Mouse (Mus musculus): ENCODE measurements around the gene Nudcd3. TPM values are rescaled to one million over a fixed set of nuclear protein-coding genes. Genes with fewer than 3 reads are reported as not detected.

Gene Nudcd3
- polyA plus RNA-seq, 1 experiment from 2014 or later = 39.0 TPM

DNA sequence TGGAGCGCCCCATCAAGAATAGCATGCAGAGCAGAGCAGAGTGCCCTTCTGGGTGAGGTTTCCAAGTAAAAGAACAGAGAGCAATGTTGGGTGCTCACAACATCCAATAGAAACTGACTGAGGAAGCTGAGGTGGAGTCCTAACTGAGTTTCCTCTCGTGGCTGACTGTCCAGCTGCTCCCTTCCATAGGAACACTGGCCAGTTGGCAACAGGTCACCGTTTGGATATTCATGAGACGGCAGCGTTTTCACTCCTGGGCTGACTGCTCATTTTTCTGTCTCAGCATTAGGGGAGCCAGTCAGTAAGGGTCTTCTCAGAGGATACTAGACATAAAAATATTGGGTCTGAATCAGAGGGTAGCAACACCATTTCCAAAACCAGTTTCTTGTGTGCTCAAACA is 43.6 kb downstream of the Nudcd3 start:
- Histone ChIP-seq H3K27ac (ENCODE audit: low read length) (no peak overlapping the region), H3K36me3 (ENCODE audit: control insufficient read depth, insufficient read depth, low read length) (no peaks in the 10 kb centered on the region), H3K4me3 (replicated peaks; ENCODE audit: low read length) (no peak overlapping the region), H3K9me3 (replicated peaks; ENCODE audit: control insufficient read depth, low read length) (no peaks in the 10 kb centered on the region), H3K9ac (ENCODE audit: low read length) (no peak overlapping the region), H3K27me3 (ENCODE audit: control insufficient read depth, insufficient read depth, low read length) (no peaks in the 10 kb centered on the region), H3K4me2 (ENCODE audit: low read depth, low read length) (no peak overlapping the region), H3K4me1 (ENCODE audit: control insufficient read depth, insufficient read depth, low read length) (peaks cover 13% of the 10 kb centered on the region)
- WGBS = 71% methylated on average over 5 of the region's 5 CpGs
- no peak for ATAC-seq (ENCODE audit: insufficient read depth, low FRiP score)

GRCm38 (mm10) chr11:6154211-6154701 is 46.0 kb downstream of the Nudcd3 start:
- Histone ChIP-seq H3K36me3 (ENCODE audit: control insufficient read depth, insufficient read depth, low read length) (peaks cover 7% of the 10 kb centered on the region), H3K4me3 (replicated peaks; ENCODE audit: low read length) (no peak overlapping the region), H3K4me1 (ENCODE audit: control insufficient read depth, insufficient read depth, low read length) (peaks cover 13% of the 10 kb centered on the region), H3K4me2 (ENCODE audit: low read depth, low read length) (no peak overlapping the region), H3K9ac (ENCODE audit: low read length) (no peak overlapping the region), H3K27ac (ENCODE audit: low read length) (peak overlapping the region; percentile 33), H3K9me3 (replicated peaks; ENCODE audit: control insufficient read depth, low read length) (no peaks in the 10 kb centered on the region), H3K27me3 (ENCODE audit: control insufficient read depth, insufficient read depth, low read length) (no peaks in the 10 kb centered on the region)
- 51% methylated on average over 3 of the region's 3 CpGs for WGBS
- ATAC-seq (ENCODE audit: insufficient read depth, low FRiP score) = no peak

DNA sequence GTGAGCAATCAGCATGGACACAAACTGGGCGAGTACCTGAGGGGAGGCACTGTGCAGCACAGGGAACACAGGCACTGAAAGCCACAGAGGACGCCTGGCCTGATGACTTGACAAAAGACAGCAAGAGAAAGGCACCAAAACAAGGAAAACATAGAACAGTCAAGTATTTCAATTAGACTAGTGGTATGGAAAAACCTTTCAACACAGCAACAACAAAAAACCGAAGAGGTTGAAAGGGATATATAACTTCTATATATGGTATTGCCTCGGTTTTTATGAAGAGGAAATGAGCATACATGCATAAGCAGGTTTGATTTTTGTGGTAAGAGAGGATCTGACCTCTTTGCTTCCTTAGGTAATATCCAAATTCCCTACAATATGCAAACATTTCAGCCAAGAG is 47.4 kb downstream of the Nudcd3 start:
- H3K27ac ChIP-seq (ENCODE audit: low read length) = no peak overlapping the region
- H3K9me3 ChIP-seq (replicated peaks; ENCODE audit: control insufficient read depth, low read length) = no peaks in the 10 kb centered on the region
- no peak for ATAC-seq (ENCODE audit: insufficient read depth, low FRiP score)
- H3K4me3 ChIP-seq (replicated peaks; ENCODE audit: low read length) = no peak overlapping the region
- no peak overlapping the region for H3K9ac ChIP-seq (ENCODE audit: low read length)
- H3K4me1 ChIP-seq (ENCODE audit: control insufficient read depth, insufficient read depth, low read length) = peaks cover 13% of the 10 kb centered on the region
- H3K4me2 ChIP-seq (ENCODE audit: low read depth, low read length) = no peak overlapping the region
- no peaks in the 10 kb centered on the region for H3K27me3 ChIP-seq (ENCODE audit: control insufficient read depth, insufficient read depth, low read length)
- H3K36me3 ChIP-seq (ENCODE audit: control insufficient read depth, insufficient read depth, low read length) = peaks cover 14% of the 10 kb centered on the region
- WGBS = 81% methylated on average over 4 of the region's 4 CpGs

DNA sequence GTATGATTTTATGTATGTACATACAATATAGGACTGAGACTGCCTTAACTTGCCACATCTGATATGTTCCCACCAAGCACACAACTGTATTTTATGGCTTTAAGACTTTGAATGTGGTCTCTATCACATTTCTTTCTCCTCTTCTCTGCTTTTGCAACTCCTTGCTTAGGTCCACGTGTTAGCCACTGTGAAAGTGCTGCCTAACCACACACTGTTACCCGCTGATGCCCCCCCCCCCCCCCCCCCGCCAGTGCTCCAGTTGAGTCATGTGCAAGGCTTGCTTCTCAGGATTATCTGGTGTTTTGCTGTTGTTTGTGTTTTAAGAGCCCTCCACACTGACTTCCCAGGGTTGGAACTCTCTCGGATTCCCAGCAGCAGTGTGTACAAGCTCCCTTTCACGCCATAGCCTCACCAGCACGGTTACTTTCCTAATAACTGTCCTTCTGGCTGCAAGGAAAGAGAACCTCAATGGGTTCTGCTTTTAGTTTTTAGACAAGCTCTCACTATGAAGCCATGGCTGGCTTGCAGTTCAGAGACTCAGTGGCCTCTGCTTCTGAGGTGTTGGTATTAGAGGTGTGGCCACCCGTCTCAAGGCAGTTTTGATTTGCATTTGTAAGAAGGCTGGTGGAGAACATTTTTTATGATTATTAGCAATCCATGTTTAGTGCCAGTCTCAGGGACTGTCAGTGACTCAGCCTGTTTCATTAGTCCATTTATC is 61.8 kb downstream of the Nudcd3 start:
- Histone ChIP-seq H3K4me1 (ENCODE audit: control insufficient read depth, insufficient read depth, low read length) (no peaks in the 10 kb centered on the region), H3K4me2 (ENCODE audit: low read depth, low read length) (no peak overlapping the region), H3K27ac (ENCODE audit: low read length) (no peak overlapping the region), H3K9ac (ENCODE audit: low read length) (no peak overlapping the region), H3K36me3 (ENCODE audit: control insufficient read depth, insufficient read depth, low read length) (no peaks in the 10 kb centered on the region), H3K4me3 (replicated peaks; ENCODE audit: low read length) (no peak overlapping the region), H3K9me3 (replicated peaks; ENCODE audit: control insufficient read depth, low read length) (no peaks in the 10 kb centered on the region), H3K27me3 (ENCODE audit: control insufficient read depth, insufficient read depth, low read length) (no peaks in the 10 kb centered on the region)
- ATAC-seq (ENCODE audit: insufficient read depth, low FRiP score) = no peak
- WGBS = 84% methylated on average over 6 of the region's 7 CpGs

DNA sequence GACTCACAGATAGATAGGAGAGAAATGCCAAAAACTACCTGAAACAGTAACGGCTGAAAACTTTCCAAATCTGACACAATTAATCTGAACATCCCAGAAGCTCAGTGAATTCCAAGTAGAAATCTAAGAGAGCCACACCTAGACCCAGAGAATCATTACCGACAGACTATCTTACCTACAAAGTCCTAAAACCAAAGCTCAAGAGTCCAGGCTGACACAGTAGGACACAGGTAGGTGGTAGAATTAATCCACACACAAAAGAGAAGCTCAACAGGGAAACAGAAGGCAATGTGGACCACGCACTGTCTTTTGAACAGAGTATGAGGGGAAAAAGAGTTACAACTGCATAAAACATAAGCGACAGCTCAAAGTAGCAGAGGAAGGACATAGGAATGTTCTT is 67.3 kb downstream of the Nudcd3 start:
- no peak overlapping the region for H3K4me2 ChIP-seq (ENCODE audit: low read depth, low read length)
- no peaks in the 10 kb centered on the region for H3K36me3 ChIP-seq (ENCODE audit: control insufficient read depth, insufficient read depth, low read length)
- no peak overlapping the region for H3K9ac ChIP-seq (ENCODE audit: low read length)
- no peaks in the 10 kb centered on the region for H3K9me3 ChIP-seq (replicated peaks; ENCODE audit: control insufficient read depth, low read length)
- H3K27ac ChIP-seq (ENCODE audit: low read length) = no peak overlapping the region
- H3K4me1 ChIP-seq (ENCODE audit: control insufficient read depth, insufficient read depth, low read length) = no peaks in the 10 kb centered on the region
- H3K4me3 ChIP-seq (replicated peaks; ENCODE audit: low read length) = no peak overlapping the region
- H3K27me3 ChIP-seq (ENCODE audit: control insufficient read depth, insufficient read depth, low read length) = no peaks in the 10 kb centered on the region
- ATAC-seq (ENCODE audit: insufficient read depth, low FRiP score) = no peak
- 92% methylated on average over 4 of the region's 4 CpGs for WGBS

DNA sequence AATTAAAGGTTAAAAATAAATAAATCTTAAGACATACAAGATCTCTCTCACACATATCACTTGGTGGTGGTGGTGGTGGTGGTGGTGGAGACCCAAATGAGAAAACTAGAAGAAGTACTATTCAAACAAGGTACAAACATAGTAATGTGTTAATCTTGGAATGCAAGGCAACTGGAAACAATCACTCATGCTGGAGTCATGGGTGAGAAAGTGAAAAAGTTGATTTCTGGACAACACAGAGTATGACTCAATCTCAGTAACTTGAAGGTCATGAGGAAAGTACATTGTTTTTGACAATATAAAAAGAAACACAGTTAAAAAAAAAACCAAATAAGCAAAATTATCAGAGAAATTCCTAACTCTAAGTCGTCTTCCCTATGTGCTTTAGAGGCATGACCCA is 69.6 kb downstream of the Nudcd3 start:
- no peak for ATAC-seq (ENCODE audit: insufficient read depth, low FRiP score)
- Histone ChIP-seq H3K36me3 (ENCODE audit: control insufficient read depth, insufficient read depth, low read length) (no peaks in the 10 kb centered on the region), H3K27ac (ENCODE audit: low read length) (no peak overlapping the region), H3K4me3 (replicated peaks; ENCODE audit: low read length) (no peak overlapping the region), H3K4me2 (ENCODE audit: low read depth, low read length) (no peak overlapping the region), H3K9ac (ENCODE audit: low read length) (no peak overlapping the region), H3K4me1 (ENCODE audit: control insufficient read depth, insufficient read depth, low read length) (no peaks in the 10 kb centered on the region), H3K27me3 (ENCODE audit: control insufficient read depth, insufficient read depth, low read length) (no peaks in the 10 kb centered on the region), H3K9me3 (replicated peaks; ENCODE audit: control insufficient read depth, low read length) (no peaks in the 10 kb centered on the region)
- WGBS = 80% methylated on average over 1 of the region's 1 CpGs

DNA sequence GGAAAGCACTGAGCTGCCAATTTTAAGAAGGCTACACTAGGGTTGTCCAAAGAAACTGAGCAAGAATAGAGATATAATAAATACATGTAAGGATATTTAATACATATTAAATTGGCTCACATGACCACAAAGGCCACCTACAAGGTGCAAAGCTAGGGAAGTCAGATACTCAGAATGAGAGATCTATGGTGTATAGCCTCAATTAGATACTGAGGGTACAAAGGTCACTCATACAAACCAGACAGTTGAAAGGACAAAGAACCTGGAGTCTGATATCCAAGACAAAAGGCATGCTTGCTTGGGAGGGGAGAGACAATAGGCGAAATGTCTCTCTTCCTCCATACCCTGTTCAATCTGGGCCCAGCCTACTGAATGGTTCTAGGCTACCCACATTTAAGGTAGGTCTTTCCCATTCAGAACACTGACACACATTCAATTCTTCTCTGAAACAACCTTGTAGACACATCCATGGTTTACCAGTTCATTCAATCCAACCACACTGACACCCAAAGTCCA is 76.6 kb downstream of the Nudcd3 start:
- Histone ChIP-seq H3K4me1 (ENCODE audit: control insufficient read depth, insufficient read depth, low read length) (no peaks in the 10 kb centered on the region), H3K4me2 (ENCODE audit: low read depth, low read length) (no peak overlapping the region), H3K9ac (ENCODE audit: low read length) (no peak overlapping the region), H3K27me3 (ENCODE audit: control insufficient read depth, insufficient read depth, low read length) (no peaks in the 10 kb centered on the region), H3K9me3 (replicated peaks; ENCODE audit: control insufficient read depth, low read length) (no peaks in the 10 kb centered on the region), H3K4me3 (replicated peaks; ENCODE audit: low read length) (no peak overlapping the region), H3K36me3 (ENCODE audit: control insufficient read depth, insufficient read depth, low read length) (peaks cover 4% of the 10 kb centered on the region; the same call in 1 of the 2 replicates), H3K27ac (ENCODE audit: low read length) (no peak overlapping the region)
- ATAC-seq (ENCODE audit: insufficient read depth, low FRiP score) = no peak
- 90% methylated on average over 1 of the region's 1 CpGs for WGBS

DNA sequence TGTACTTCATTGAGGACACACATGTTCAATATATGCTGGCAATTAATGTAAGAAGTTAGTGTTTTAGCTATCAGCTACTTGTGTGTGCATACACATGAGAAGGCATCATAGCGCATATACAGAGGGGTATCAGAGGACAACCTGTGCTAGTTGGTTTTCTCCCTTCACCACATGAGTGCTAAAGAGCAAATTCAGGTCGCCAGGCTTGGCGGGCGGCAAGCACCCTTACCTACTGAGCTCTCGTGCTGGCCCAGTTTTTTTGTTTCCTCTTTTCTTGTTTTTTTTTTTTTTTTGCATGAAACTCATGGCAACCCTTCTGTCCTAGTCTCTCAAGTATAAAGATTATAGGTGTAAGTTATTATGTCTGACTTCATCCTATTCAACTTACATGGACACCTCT is 77.6 kb downstream of the Nudcd3 start:
- Histone ChIP-seq H3K27ac (ENCODE audit: low read length) (no peak overlapping the region), H3K4me1 (ENCODE audit: control insufficient read depth, insufficient read depth, low read length) (no peaks in the 10 kb centered on the region), H3K36me3 (ENCODE audit: control insufficient read depth, insufficient read depth, low read length) (peaks cover 4% of the 10 kb centered on the region; the same call in 1 of the 2 replicates)

GRCm38 (mm10) chr11:6120596-6120995 is 79.6 kb downstream of the Nudcd3 start:
- H3K4me3 ChIP-seq (replicated peaks; ENCODE audit: low read length) = no peak overlapping the region
- no peaks in the 10 kb centered on the region for H3K27me3 ChIP-seq (ENCODE audit: control insufficient read depth, insufficient read depth, low read length)
- no peaks in the 10 kb centered on the region for H3K4me1 ChIP-seq (ENCODE audit: control insufficient read depth, insufficient read depth, low read length)
- H3K9ac ChIP-seq (ENCODE audit: low read length) = no peak overlapping the region
- H3K36me3 ChIP-seq (ENCODE audit: control insufficient read depth, insufficient read depth, low read length) = peaks cover 4% of the 10 kb centered on the region; the same call in 1 of the 2 replicates
- H3K9me3 ChIP-seq (replicated peaks; ENCODE audit: control insufficient read depth, low read length) = no peaks in the 10 kb centered on the region
- no peak overlapping the region for H3K27ac ChIP-seq (ENCODE audit: low read length)
- no peak overlapping the region for H3K4me2 ChIP-seq (ENCODE audit: low read depth, low read length)
- WGBS = 87% methylated on average over 11 of the region's 11 CpGs
- no peak for ATAC-seq (ENCODE audit: insufficient read depth, low FRiP score)

More for the DNA sequence above, 77.6 kb downstream of the Nudcd3 start:
- H3K9ac ChIP-seq (ENCODE audit: low read length) = no peak overlapping the region
- ATAC-seq (ENCODE audit: insufficient read depth, low FRiP score) = no peak
- no peak overlapping the region for H3K4me2 ChIP-seq (ENCODE audit: low read depth, low read length)
- no peaks in the 10 kb centered on the region for H3K9me3 ChIP-seq (replicated peaks; ENCODE audit: control insufficient read depth, low read length)
- no peak overlapping the region for H3K4me3 ChIP-seq (replicated peaks; ENCODE audit: low read length)
- WGBS = 92% methylated on average over 5 of the region's 5 CpGs
- no peaks in the 10 kb centered on the region for H3K27me3 ChIP-seq (ENCODE audit: control insufficient read depth, insufficient read depth, low read length)
